Mouse (Mus musculus) spleen, postnatal 10 days (tissue): ENCODE data around the gene Slc25a13.
"Not testable (repeated sequence)": the region's sequence is repeated elsewhere in the genome, so short reads cannot be mapped to it uniquely, and the experiment has no call there.

ENCODE experiments used
- DNase-seq, 2 experiments: peaks; one replicate each; pipeline ENCODE4 v3.0.0; 2021 to 2022; ENCODE audit warnings: low spot score in 2 of 2

The Slc25a13 gene

GRCm38 (mm10) chr6:6205599-6206165 lies 11.3 kb downstream of the Slc25a13 start:
- DNase-seq, result no peak

DNA sequence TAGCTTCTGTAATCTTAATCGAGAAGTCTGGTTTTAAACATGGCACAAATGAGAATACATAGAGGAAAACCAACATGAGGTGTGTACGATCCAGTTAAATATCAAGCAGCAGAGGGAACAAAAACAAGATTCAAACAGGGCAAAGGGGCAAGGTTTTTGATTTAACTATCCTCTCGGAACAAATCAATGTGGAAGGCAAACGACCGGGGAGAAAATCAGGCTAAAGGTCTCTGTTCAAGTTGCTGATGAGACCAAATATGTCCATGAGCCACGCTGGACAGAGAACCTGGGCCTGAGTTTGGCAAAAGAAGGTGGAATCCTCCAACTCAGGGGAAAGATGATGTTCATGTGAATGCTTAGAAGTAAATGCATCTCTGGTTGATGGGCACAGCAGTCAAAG lies 14.5 kb downstream of the Slc25a13 start:
- no peak for DNase-seq

DNA sequence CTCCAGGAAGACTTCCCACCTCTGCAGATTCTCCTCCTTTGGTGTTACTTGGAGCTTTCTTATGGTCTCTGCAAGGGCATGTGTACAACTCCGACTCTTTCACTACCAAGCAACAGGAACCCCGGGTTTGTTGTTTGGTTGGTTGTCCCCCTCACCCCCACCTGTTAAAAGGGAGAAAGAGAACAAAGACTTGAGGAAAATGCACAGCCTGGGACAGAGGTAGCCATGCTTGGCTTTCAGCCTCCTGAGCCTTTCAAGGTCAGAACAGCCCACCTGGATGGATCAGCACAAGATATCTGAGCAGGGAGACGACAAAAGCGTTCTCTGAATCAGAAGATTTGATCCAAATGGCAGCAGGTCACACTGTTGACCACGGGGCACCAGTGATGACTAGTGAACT lies 15.0 kb downstream of the Slc25a13 start:
- no peak for DNase-seq

GRCm38 (mm10) chr6:6199138-6199870 lies 17.7 kb downstream of the Slc25a13 start:
- no peak for DNase-seq

- DNase-seq, result not testable (repeated sequence)
These were observed 18.9 kb downstream of the Slc25a13 start for GRCm38 (mm10) chr6:6198056-6198455.

- no peak for DNase-seq
These were observed 19.6 kb downstream of the Slc25a13 start for GRCm38 (mm10) chr6:6197339-6197738.

GRCm38 (mm10) chr6:6196527-6196926 lies 20.4 kb downstream of the Slc25a13 start:
- no peak for DNase-seq

GRCm38 (mm10) chr6:6194831-6195230 lies 22.1 kb downstream of the Slc25a13 start:
- DNase-seq, result no peak

DNA sequence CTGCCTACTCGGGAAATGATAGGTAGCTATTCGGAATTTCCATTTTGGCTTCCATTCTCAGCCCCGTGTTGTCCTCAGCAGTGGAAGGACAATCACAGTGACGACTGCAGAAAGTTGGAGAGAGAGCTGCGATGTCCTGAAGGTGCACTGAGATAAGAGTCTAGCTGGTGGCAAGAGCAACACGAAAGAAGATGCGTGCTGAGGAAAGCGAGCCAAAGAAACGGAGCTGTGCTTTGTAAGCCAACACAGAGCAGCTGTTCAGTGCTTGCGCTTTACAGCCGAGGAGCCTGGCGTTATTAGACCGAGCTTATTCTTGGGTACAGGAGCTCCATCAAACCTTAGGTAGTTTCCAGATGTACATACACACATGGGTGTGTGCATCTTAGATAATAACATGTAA lies 23.1 kb downstream of the Slc25a13 start:
- no peak for DNase-seq

DNA sequence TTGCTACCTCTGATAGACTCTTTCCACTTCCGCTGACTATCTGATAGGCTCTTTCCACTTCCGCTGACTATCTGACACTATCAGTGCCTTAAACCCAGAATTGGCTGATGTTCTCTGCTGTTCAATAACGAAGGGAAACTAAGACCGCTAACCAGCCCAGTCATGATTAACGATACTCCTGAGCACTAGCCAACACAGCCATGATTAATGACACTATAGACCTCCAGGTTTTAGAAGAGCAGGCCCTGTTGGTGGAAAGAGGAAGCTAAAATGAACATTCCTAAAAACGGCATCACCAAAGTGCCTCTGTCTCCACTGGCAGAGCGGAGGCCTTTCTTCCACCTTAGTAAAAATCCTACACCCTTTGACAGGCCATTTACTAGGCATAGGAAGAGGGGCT lies 24.6 kb downstream of the Slc25a13 start:
- no peak for DNase-seq

DNA sequence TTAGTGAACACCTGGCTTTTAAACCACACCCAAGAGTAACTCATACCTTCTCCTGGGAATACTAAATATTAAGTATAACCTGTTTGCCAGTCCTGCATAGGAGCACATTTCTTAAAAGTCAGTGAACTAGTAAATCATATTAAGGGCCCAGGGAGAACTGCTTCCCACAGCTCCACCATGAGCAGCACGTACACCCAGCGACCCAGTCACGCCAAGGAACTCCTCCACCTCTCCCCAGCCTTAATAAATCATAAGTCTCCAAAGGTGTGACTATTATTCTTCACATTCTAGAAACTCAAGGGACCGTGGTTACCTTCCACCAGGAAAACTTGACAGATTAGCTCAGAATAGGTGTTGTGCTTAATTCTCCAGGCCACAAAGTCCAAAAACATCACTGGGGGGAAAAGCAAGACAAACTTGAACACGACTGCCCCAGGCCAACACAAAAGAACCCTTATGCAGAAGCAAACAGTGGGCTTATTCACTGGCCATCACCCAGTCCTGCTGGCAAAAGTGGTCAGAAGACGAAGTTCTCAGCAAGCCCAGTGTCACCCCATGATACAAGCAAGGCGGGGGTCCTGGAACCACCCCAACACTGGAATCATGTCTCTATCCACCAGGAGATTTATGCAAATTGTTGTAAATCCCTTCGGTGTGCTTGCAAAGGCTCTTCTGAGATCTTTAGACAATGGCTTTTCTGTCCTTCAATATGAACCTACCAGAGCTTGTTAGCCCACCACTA lies 25.2 kb downstream of the Slc25a13 start:
- no peak for DNase-seq

DNA sequence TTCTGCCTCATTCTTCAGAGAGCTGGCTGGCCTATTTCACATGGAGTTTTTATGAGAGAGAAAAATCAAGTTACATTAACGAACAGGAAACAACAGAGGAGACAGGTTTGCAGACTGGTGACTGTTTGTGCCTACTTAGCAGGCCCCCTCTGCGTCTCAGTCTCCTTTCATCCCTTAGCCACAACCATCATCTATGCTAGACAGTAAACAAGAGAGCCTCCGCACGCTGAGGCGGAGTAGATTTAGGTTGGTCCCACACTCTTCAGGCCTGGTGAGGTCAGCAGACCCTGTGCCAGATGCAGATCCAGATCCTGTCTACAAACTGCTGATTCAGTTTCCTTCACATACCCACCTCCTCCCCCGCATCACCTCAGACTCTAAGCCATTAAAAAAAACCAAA lies 28.0 kb downstream of the Slc25a13 start:
- no peak for DNase-seq

- no peak for DNase-seq
These were observed 30.5 kb downstream of the Slc25a13 start for GRCm38 (mm10) chr6:6186468-6186867.

DNA sequence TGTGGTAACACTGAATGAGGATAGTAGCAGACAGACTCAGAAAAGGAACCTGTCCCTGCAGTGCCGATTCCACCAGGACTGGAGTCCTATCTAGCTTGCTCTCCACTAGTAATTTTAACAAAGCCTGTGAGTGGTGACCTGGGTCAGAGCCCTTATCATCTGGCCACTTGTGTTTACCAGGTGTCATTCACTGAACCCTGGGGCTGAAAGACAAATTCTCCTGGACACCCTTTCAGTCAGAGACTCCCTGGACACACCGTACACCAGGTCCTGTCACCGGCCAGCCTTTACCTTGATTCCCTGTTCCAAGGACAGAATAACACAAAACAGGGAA lies 31.3 kb downstream of the Slc25a13 start:
- DNase-seq, result no peak

DNA sequence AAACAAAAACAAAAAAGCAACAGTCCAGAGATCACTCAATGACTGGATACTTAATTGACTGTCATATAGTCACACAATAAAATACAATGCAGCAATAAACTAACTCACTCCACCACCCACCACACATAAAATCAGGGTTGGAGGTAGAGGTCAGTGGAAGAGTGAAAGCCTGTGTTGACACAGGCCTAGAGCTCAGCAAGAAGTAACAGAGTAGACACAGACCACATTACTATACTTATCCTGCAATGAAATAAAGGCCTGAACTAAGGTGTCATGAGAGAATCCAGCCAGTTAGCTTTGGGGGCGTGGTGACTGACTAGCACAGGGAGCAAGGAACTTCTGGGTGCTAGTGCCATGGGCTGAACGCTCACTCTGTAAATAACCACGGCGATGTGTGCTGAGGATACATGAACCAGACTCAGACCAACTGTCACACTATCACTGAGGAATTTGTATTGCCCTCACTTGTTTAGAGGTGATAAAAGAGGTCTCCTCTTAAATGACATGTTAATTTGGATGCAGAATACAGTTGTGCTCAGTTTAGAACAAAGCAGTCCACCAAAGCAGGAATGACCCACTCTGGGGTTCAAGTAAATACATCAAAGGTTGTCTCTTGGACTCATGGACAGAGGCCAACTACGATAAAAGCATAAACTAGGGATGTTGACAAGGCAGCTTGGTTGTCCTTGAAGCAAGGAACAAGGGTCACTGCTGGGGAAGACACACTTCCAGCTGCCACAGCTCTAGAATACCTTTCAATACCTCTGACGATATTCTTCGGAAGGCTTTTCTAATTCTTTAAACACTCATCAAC lies 31.8 kb downstream of the Slc25a13 start:
- DNase-seq, result no peak

GRCm38 (mm10) chr6:6183601-6184000 lies 33.4 kb downstream of the Slc25a13 start:
- DNase-seq, result no peak

GRCm38 (mm10) chr6:6182191-6182590 lies 34.8 kb downstream of the Slc25a13 start:
- DNase-seq, result no peak

- not testable (repeated sequence) for DNase-seq
These were observed 38.6 kb downstream of the Slc25a13 start for GRCm38 (mm10) chr6:6178341-6178740.

DNA sequence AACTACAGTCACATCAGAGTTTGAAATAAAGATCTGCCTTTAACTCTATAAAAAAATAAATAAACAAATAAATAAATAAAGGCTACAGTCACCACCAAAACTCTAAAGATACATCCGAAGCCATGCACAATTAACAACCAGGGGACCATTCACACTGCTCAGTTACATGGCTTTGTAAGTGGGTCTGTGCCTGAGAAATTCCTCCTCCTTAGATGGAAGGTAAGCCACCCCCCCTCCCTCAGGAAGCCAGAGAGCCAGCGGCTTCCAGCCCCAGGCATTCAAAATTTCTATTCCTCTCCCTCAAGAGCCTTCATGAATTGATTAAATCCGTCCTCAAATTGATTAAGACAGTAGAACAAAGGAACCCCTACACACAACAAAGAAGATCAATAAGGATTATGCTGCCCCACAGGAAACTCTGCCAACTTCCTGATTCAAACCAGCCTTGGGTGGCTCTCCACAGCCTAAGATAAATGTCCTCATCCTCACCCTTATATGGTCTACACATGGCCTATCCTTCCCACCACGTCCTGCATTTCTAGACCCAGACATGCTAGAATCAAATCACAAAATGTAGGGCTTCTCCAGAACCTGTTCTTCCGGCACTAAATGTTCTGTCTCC lies 41.5 kb downstream of the Slc25a13 start:
- DNase-seq, result no peak

DNA sequence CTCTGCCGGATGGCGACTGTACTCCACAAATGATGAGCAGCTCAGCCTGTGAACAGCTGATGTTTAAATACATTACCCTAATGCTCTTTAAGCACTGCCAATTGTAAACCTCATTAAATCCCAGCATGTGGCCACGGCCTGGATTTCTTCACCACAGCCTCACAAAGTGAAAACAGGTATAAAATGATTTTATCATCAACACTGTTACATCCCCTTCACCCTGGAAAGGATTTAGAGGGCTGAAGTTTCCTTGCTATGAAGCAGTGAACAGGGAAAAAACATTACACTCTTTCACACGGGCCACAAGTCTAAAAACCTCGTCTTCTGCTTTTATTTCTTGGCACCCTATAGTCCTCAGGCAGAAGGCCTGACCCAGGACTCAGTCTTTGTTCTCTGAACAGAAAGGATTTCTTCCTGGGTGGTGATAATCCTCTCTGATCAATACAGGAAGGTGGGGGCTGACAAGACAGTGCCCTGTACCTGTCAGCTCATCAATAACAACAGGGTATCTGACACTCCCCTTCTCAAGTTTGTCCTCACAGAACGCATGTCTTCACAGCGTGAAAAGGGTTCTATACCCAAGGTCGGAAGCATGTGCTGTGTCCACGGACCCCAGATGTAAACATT lies 42.9 kb downstream of the Slc25a13 start:
- DNase-seq, result no peak

- DNase-seq, result no peak
These were observed 43.6 kb downstream of the Slc25a13 start for GRCm38 (mm10) chr6:6173166-6173934.
